Mouse (Mus musculus) retina, postnatal 1 day (tissue): Measurements from ENCODE around the gene Trim6.
A peak's percentile ranks its signal among the peaks of the same experiment; 100 is the strongest.
"Not testable (repeated sequence)": the region's sequence is repeated elsewhere in the genome, so short reads cannot be mapped to it uniquely, and the experiment has no call there.

Experiments used
- DNase-seq: peaks from one replicate; pipeline ENCODE4 v3.0.0-alpha.2; 2012

Trim6 gene

DNA sequence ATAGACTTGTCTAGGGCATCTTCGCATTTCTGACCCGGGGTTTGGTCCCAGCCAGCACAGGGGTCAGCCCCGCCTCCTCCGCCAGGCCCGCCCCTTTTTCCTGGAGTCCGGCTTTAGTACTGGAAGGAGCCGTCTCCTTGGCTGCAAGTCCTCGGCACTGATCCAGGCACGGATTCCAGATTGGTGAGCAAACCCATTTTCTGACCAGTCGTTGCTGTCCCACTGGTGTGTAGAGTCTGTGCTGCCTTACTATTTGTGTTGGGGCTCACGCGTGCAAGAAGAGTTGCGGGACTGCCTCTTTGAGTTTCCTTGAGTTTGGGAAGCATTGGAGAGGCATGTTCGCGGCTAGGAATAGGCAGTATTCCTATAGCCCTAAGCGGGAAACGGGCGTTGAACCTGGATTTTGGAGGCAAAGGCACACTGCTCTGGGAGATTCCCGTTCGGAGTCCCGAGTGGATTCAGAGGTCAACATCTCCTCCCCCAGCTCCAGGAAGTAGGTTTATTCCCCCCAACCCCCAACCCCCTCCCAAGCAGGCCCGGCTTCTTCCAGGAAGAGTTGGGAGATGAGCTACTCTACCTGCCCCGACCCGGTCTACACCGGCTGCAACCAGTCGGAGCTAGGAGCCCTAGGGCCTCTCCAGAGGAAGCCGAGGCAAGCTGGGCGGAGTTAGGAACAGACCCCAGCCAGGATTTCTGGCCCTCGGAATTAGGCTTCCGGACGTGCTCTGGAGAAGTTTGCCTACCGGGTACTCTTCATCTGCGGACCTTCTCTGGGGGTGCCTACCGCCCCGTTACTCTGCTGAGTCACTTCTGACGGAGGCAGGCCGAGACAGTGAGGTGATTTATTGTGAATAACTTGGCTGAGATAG is at the start of gene Trim6:
Gene Trim6 (plus strand): TSS at position 93 of the 869 bp plus-strand sequence.
- peak; percentile 56 for DNase-seq

DNA sequence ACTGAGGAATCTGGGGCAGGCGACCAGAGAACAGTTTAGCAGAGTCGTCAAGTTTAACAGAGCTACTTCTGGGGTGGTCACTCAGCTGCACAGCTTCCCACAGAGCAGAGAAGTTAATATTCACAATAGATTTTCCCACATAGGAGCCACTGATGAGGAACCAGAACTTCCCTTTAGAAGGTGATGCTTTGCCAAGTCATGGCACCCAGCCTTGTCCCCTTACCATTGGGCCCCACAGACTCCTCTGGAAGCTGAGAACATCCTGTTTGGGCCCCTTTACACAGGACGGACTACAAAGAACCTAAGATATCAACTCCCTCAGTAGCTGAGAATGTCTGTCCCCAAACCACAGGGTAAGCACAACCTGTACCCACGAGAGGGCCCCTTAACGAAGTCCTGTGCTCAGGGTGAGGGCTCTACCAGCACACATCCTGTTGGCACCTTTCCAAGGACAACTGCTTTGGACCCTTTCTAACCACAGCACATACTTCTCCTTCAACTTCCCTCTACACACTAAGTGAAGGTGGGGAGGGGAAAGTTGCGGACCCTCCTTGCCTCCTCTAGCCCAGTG is 48.9 kb upstream of the Trim6 start:
- no peak for DNase-seq

DNA sequence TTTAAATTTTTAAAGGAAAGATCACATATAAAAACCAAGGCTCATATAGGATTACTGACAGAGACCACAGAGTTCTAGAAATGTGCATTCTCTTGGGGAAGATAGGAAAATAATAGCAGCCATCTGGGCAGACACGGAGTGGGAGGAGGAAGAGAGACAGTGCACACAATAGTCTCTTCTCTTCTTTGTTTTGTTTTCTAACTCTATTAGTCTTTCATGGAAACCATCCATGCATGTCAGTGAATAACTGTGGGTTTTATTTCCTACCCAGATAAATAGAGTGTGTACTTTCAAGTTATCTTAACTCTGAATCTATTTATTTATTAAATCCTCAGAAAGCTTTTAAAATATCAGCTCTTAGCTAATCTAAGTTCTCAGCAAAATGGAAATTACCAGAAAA is 43.5 kb upstream of the Trim6 start:
- peak; percentile 37 for DNase-seq

DNA sequence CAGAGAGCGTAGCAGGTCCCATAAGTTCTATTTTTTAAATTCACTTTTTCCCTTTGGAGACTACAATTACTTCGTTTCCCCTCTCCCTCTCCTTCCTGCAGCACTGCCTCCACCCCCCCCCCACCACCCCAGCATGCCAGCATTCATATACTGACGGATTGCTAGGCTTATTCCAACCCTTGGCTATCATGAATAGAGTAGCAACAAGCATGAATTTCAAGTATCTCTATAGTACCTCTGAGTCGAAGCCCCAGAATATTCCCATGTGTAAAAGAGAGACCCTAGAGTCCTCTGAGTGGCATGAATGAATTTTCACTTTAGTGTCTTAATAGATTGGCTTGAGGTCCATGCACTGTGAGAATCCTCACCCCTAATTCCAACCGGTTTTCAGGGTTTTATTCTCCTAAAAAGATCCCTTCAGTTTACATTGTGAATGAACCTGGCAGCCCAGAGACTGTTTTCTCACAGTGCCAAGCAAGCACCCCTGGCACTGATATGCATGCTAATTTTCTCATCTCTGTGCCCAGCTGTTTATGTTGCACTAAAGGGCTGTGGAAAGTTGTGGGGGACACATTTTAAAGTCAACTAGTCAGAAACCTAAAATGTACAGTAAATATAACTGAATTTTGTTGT is 40.1 kb upstream of the Trim6 start:
- DNase-seq: no peak

DNA sequence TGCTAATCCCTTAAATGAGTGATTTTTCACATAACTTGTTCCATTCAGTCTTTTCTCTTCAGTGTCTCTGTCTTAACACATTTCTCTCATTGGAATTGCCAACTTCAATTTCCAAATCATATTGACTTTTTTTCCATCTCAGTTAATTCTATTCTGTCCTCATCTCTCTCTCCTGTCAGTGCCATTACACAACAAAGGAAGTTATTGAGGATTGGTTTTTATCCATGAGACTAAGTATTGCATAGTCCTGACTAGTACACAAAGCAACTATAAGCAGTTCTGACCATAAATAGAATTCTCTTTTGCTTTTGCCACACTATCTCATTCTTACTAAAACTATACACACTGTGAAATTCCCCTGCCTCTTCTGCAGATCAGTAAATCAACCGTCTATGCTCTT is 39.5 kb upstream of the Trim6 start:
- DNase-seq: no peak

DNA sequence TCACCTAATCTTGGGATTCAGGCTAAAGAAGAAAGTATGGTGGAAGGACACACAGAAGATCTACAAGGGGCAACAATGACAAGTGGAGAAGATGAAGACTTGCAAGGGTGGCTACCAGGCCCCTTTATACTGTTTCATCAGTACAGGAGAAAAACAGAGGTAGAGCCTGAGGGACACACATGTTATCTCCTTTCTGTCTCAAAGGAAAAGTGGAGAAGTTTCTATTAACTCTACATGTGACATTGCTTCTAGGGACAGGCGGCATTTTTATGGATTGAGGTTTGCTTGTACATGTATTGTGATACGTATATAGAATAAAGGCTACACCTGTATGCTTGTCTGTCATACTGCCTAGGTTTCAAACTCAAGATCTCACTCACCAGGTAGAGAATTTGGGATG is 35.3 kb upstream of the Trim6 start, which contains the start of gene Olfr648:
Gene Olfr648 (minus strand): TSS at position 101 of the 400 bp plus-strand sequence.
- no peak for DNase-seq

DNA sequence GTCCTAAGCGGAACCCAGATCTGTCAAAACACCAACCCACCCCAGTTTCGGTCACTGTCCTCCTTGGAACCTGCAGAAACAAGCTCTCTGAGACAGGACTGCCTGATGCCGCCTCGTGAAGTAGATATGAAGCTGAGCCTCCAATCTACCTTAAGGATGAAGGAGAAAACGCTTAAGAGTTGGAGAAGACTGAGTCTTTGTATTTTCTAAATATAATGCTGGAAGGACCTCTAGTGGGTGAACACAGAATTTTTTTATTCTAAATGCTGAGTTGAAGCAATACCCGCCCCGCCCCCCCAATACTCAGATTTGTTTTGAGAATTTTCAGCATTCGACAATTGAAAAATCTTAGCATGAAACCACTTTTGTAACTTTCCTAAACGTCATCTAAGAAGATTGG is 27.3 kb upstream of the Trim6 start:
- DNase-seq: no peak

DNA sequence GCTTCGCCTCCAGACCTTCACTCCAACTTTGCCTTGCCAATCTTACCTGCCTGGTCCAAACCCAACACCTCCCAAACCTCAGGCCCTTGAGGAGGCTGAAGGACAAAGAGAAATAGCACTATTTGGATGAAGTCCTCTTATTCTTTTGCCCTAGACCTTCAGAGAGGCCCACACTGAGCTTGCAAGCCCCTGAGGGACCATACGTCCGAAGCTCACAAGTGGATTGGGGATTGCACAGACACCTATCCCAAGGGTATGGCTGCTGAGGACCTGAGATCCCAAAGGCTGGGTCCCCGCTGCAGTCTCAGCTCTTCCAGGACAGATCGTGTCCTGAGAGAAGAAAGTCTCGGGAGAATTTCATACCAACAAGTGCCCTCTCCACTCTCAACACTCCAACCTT is 22.7 kb upstream of the Trim6 start, which contains the start of gene Olfr649:
Gene Olfr649 (minus strand): TSS at position 101 of the 400 bp plus-strand sequence.
- DNase-seq: no peak

DNA sequence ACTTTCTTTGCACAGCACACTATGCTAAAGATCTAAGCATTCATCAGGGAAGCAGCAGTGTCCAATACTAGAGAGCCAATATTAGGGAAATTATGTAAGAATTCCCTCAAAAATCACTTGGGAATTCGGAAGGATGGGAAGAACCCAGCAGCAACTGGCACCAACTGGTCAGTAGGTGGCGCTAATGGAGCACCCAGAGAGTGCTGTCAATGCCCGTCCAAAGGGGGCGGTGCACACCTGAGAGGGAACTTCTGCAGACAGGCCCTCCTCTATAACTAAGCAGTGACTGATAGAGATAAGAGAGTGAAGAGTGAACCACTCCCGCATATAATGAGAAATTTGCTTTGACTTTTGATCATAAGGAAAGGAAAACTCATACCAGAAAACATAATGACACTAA is 18.8 kb upstream of the Trim6 start:
- DNase-seq: peak; percentile 67

DNA sequence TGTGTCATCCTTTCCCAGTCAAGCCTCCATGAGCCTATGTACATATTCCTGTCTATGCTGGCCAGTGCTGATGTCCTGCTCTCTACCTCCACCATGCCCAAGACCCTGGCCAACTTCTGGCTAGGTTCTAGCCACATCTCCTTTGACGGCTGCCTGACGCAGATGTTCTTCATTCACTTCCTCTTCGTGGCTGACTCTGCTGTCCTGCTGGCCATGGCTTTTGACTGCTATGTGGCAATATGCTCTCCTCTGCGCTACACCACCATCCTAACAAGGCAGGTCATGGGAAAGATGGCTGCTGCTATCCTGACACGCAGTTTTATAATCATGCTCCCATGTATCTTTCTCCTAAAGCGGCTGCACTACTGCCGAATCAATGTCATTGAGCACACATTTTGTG is 12.4 kb upstream of the Trim6 start:
- DNase-seq: no peak

DNA sequence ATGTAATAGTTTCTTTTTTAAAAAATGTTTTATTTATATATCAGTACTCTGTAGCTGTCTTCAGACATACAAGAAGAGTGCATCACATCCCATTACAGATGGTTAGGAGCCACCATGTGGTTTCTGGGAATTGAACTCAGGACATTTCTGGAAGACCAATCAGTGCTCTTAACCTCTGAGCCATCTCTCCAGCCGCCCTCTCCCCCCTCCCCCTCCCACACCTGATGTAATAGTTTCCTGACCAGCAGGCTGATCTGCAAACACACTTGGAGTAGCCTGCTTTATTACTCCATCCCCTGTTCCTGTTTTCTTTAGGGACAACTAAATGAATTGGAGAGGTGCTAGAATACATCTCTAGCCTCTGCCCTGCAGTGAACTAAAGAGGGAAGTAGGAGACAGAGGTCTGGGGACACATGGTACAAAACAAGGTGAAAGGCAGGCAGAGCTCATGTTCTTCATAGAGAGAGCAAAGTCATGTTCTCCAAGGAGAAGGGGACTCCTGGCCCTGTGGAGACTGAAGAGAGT is 2.5 kb upstream of the Trim6 start:
- DNase-seq: no peak

DNA sequence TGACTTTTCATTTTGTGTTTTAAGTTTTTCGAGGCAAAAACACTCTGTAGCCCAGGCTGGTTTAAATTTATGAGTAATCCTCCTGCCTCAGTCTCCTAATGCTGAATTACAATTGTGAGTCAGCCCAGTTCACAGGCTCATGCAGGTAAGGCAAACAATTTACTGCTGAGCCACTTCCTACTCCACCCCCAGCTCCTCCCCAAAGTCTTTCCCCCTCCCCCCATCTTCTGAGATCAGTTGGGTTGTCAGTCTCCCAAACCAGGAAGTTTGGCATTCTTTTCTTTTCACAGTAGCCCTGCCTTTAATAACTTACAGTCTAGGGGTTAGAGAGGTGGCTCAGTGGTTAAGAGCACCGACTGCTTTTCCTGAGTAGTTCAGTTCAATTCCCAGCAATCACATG is 712 bp upstream of the Trim6 start:
- DNase-seq: no peak

DNA sequence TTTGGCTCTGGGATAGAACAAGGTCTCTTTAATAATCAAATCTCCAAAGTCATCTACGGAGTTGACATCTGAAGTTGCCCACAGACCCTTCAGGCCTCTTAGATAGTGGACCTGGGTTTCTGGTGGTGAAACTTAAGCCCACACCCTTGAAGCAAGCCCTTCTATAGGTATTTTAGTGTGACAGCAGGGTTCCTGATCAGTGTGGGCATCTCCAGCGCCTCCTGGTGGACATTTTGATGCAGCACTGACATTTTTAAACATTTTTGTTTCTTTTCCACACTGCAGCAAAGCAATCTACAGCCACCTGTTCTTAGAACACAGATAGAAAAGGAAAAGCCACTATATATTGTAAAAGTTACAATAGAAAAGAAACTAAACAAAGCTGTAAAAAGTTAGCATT is 12.6 kb downstream of the Trim6 start:
- DNase-seq: peak; percentile 10

DNA sequence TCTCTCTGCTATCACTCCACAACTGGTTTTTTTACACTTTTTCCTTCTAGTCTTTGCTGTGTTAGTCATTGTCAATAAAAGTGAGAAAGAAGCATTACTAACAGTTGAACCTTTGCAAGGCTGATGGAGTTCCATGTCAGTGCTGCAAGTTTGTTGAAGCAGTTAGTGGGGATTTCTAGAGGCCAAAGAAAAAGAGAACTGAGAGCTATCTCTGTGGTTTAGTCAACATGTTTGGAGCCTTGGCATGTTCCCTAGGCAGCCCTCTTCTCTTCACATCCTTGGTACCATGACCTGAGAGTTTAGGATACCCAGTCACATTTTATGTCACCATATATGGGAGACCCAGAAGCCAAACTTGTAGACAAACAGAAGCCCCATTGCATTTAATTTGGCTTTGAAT is 22.3 kb downstream of the Trim6 start:
- DNase-seq: no peak

DNA sequence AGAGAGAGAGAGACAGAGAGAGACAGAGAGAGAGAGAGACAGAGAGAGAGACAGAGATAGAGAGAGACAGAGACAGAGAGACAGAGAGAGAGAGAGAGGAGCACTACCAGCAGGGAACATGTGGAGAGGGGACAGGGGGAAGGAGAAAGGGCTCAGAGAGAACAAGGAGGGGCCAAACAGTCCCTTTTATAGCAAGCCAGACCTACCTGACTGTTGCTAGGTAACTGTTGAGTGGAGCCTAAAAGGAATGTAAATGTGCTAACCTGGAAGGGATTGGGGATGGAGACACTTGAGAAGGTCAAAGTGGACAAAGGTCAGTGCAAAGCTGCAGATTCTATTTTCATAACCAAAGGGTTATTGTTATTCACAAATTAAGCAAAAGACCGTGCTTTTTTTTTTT is 25.0 kb downstream of the Trim6 start:
- no peak for DNase-seq

DNA sequence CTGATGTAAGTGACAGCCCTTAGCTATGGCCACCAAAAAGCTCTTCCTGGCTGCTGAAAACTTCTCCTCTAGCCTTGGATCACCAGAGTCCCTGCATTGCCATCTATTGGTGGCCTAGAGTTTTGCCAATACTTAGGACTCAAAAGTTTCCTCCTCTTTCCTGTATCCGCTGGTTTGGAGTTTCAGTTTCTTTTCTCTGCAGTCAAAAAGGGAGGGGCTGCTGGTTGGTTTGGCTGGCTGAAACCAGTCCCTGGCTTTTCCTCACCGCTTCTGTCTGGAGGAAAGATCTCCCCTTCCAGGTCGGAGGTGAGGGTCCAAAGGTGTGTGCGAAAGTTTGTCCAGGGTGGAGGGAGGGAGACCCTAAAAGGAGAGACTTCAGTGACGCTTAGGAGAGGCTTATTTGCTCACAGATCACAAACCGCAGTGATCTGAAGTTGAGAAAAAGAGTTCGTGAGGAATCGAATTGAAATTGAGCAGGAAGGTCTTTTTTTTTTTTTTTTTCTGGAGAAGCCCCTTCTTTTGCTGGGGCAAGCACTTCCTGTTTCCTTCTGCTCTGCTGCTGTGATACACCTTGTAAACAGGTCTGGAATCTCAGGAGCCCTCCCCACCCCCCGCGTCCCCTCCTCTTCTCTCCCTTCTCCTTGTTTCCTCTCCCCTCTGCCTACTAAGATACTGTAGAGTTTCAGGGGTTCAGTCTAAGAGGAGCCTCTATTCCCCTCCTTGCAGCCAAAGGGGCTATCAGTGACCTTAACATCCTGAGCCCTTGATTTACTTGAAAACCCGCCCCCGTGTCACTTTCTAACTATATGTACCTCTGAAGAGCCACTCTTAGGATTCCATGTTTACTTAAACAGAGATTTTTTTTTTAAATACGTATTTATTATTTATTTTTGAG is 25.9 kb downstream of the Trim6 start, which contains the start of gene Trim34a:
Gene Trim34a (plus strand): TSS at position 171 of the 895 bp plus-strand sequence.
- DNase-seq: peak; percentile 72

DNA sequence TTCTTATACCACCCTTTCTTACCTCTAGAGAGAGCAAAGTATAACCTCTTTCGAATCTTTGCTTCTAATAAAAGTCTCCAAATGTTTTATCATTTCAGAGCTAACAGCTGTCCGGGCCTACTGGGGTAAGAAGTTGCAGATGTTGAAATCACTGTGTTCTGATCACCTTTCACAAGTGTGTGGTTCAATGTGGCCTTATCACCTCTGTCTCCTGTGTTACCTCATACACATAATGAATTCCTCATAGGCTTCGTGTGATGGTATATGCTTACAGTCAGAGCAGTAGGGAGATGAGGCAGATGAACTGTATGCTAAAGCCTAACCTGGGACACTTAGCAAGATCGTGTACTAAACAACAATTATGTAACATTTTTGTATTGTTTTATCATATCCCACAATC is 41.8 kb downstream of the Trim6 start:
- not testable (repeated sequence) for DNase-seq

DNA sequence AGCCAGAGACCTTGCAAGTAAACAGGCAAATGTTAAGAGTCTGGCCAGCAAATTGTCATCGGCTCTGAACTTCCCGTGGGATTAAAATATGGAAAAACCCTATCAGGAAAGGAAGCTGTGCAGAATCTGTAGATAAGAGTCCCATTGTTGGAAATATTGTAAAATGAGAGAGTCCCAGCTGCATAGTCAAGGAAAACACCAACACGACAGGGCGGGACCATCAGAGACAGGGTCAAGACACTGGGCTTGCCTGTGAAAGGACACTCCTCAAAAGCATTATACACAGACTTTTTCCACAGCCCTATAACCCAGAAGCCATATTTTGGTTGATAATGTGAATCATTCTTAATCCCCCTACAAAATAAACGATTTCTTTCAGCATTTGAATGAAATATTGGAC is 46.7 kb downstream of the Trim6 start:
- DNase-seq: not testable (repeated sequence)

DNA sequence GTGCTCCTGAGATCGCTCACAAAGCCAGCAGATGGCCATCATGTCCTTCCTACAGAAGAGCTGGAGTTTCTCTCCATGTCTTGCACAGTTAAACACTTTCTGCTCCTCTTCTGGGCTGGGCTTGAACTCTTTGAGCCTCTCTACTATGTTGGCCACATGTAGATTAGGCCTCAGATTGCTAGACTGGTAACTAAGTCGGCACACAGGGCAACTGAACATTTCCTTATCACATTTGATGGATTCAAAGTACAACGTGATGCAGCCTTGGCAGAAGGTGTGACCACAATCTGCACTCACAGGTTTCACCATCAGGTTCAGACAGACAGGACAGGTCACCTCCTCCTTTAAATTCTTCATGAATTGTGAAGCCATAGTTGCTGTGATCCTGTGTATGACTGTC is 60.8 kb downstream of the Trim6 start:
- DNase-seq: not testable (repeated sequence)
